Comparison of ENCODE assay signal across 10 mouse cellular contexts in the genomic region with DNA sequence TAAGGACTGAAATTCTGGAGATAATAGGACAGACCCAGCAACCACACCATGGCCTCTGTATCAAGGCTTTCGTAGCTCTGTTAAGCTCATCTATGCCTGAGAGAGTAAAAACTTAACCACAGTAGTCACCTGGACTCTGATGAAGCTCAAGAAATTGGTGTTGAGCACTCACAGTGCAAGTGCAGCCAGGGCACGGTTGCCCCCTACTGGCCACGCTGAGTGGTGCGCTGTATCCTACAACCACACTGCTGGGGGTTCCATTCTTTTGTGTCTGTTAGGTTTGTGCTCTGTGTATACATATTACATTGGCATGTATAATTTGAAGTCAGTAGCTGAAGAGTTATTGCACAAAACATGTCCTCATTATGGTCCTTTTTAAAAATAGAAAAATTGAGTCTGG. TPM values are rescaled to one million over a fixed set of nuclear protein-coding genes. Genes with fewer than 3 reads are reported as not detected.
DNase-seq lines count a peak whose midpoint lies in the region; ATAC-seq and TF ChIP-seq lines count a peak whose summit lies in the region.
"Had no signal": no experiment of that assay in that cellular context is flagged by ENCODE, and none has a peak within 500 bp of the region (broad histone marks: within the 10 kb centered on the region; RNA-seq: fewer than 3 reads in every experiment).

No protein-coding gene starts in this region.

- H3K27ac ChIP-seq in forebrain, postnatal 0 days (ENCODE audit: low read depth, low read length) = no peak overlapping the region
- no peak overlapping the region for H3K27ac ChIP-seq in forebrain, embryonic 12.5 days

- H3K27me3 ChIP-seq in forebrain, postnatal 0 days (ENCODE audit: insufficient read depth, low read length) = no peaks in the 10 kb centered on the region
- no peaks in the 10 kb centered on the region for H3K27me3 ChIP-seq in forebrain, embryonic 12.5 days

- no peak overlapping the region for H3K4me3 ChIP-seq in forebrain, postnatal 0 days (ENCODE audit: low read depth, low read length)
- H3K4me3 ChIP-seq in forebrain, embryonic 12.5 days (replicated peaks) = no peak overlapping the region
- H3K4me3 ChIP-seq in lung, adult 2 months (replicated peaks; ENCODE audit: extremely low read depth, low read depth, low read length) = no peak overlapping the region

- no peak overlapping the region for H3K4me2 ChIP-seq in forebrain, postnatal 0 days (ENCODE audit: low read depth)
- no peak overlapping the region for H3K4me2 ChIP-seq in forebrain, embryonic 12.5 days

- H3K36me3 ChIP-seq in forebrain, postnatal 0 days (ENCODE audit: insufficient read depth) = no peaks in the 10 kb centered on the region
- no peaks in the 10 kb centered on the region for H3K36me3 ChIP-seq in forebrain, embryonic 12.5 days (replicated peaks)

- no peaks in the 10 kb centered on the region for H3K4me1 ChIP-seq in forebrain, postnatal 0 days (ENCODE audit: insufficient read depth)
- H3K4me1 ChIP-seq in forebrain, embryonic 12.5 days = no peaks in the 10 kb centered on the region
- no peaks in the 10 kb centered on the region for H3K4me1 ChIP-seq in lung, adult 2 months (ENCODE audit: control insufficient read depth, insufficient read depth, low read length)

- no peak for DNase-seq in forebrain, postnatal 0 days
- DNase-seq in lung, adult 2 months = no peak
- DNase-seq in lung, postnatal 4 days = no peak
- DNase-seq in R1 (ENCODE audit: low read depth, low spot score) = peak; percentile 29
- DNase-seq in kidney, postnatal 36 days = peak; percentile 31 to 76
- DNase-seq in ovary, adult 18-20 months (ENCODE audit: low spot score) = no peak
- no peak for DNase-seq in gastrocnemius, postnatal 4 days (ENCODE audit: low spot score in 2 of 2)

- no peak for TF ChIP-seq POLR2A in lung, adult 2 months (IDR thresholded peaks at IDR 0.05; ENCODE audit: borderline replicate concordance, extremely low read depth, low read depth, low read length)

- H3K9ac ChIP-seq in forebrain, postnatal 0 days = no peak overlapping the region
- H3K9ac ChIP-seq in forebrain, embryonic 12.5 days = no peak overlapping the region

- TF ChIP-seq CTCF in forebrain, postnatal 0 days (IDR thresholded peaks at IDR 0.05; ENCODE audit: low read depth) = peak; percentile 37
- TF ChIP-seq CTCF in lung, adult 2 months (IDR thresholded peaks at IDR 0.05; ENCODE audit: insufficient read depth, low read length) = peak; percentile 60

- no peak for ATAC-seq in forebrain, postnatal 0 days
- no peak for ATAC-seq in forebrain, embryonic 12.5 days (ENCODE audit: low FRiP score)
- ATAC-seq: intestine, embryonic 16.5 days had no signal

- no peaks in the 10 kb centered on the region for H3K9me3 ChIP-seq in forebrain, postnatal 0 days (ENCODE audit: low read length)
- no peaks in the 10 kb centered on the region for H3K9me3 ChIP-seq in forebrain, embryonic 12.5 days

- 43% methylated on average over 4 of the region's 4 CpGs for WGBS in forebrain, postnatal 0 days
- 46% methylated on average over 4 of the region's 4 CpGs for WGBS in forebrain, embryonic 12.5 days
- WGBS in lung, adult 2 months = 43% methylated on average over 4 of the region's 4 CpGs

RNA-seq across cellular contexts. Expression of a gene that starts 23.1 kb away (rescaled TPM):
- total RNA-seq in forebrain, postnatal 0 days (2014; rRNA removed) = not detected in 2 replicates
- polyA plus RNA-seq in forebrain, postnatal 0 days (2015; fragmentation: Nextera tagmentation; extraction: Ambion mirVana) = not detected in 2 replicates
- polyA plus RNA-seq in forebrain, embryonic 12.5 days (2016; fragmentation: Nextera tagmentation; extraction: Ambion mirVana) = not detected in 2 replicates
- not detected in 2 replicates for polyA plus RNA-seq in lung, adult 2 months (2012; rRNA removed)
- total RNA-seq in gastrocnemius, postnatal 4 days (2021) = not detected
- polyA plus RNA-seq: intestine, embryonic 16.5 days; urinary bladder, adult 2 months had no signal

Comparison
In these comparisons a context has a peak if more than half of its experiments do, and no peak if none do; other contexts are left out.
1. DNase-seq: peak in R1 (single experiment) and kidney, postnatal 36 days (2 of 2); none in forebrain, postnatal 0 days (single experiment), lung, adult 2 months (single experiment), lung, postnatal 4 days (0 of 2), ovary, adult 18-20 months (single experiment) and gastrocnemius, postnatal 4 days (0 of 2).